Mouse (Mus musculus): ENCODE measurements around the gene Sv2a. TPM values are rescaled to one million over a fixed set of nuclear protein-coding genes. Genes with fewer than 3 reads are reported as not detected.
A peak's percentile ranks its signal among the peaks of the same experiment; 100 is the strongest.

Gene Sv2a
- polyA plus RNA-seq, 1 experiment from 2014 or later: 12.0 TPM

GRCm38 (mm10) chr3:96222774-96223173, 41.8 kb downstream of the Sv2a start:
- WGBS: 92% methylated on average over 4 of the region's 4 CpGs
- Histone ChIP-seq H3K27ac (replicated peaks in 1 of 2; ENCODE audit: control insufficient read depth in 1 of 2, insufficient read depth in 1 of 2, low read depth in 2 of 2, low read length in 2 of 2) (no peak overlapping the region), H3K9ac (ENCODE audit: low read length) (no peak overlapping the region), H3K4me1 (ENCODE audit: control insufficient read depth in 2 of 2, insufficient read depth in 2 of 2, low read length in 2 of 2) (peaks cover 9 to 30% of the 10 kb centered on the region in 2 experiments), H3K4me3 (ENCODE audit: control insufficient read depth in 1 of 2, insufficient read depth in 1 of 2, low read depth in 1 of 2, low read length in 2 of 2) (no peak overlapping the region), H3K36me3 (ENCODE audit: control insufficient read depth, insufficient read depth, low read length) (no peaks in the 10 kb centered on the region), H3K4me2 (ENCODE audit: low read length) (peak overlapping the region; percentile 76), H3K27me3 (ENCODE audit: control insufficient read depth, insufficient read depth, low read length) (no peaks in the 10 kb centered on the region), H3K9me3 (ENCODE audit: control insufficient read depth, low read length) (no peaks in the 10 kb centered on the region)
- ATAC-seq (ENCODE audit: insufficient number of reproducible peaks, insufficient read depth, low FRiP score, low read depth): no peak

DNA sequence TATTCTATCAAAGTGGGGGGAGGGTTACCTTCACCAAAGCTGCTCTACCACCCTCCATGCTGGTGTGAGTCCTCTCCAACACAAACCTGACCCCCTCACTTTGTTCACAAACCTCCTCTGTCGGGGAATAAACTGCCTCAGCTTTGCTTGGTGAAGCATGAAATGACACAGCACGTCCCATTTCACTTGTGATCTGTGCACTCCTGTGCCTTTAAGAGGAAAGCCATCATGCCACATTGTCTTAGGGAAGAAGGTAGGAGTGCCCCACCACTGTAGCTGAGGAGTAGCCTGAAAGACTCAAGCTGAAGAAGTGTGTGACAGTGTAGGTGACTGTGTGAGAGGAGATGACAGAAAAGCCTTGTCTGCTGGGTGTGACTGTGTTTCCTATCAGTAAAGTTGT, 44.5 kb downstream of the Sv2a start:
- H3K36me3 ChIP-seq (ENCODE audit: control insufficient read depth, insufficient read depth, low read length): no peaks in the 10 kb centered on the region
- no peak overlapping the region for H3K27ac ChIP-seq (replicated peaks in 1 of 2; ENCODE audit: control insufficient read depth in 1 of 2, insufficient read depth in 1 of 2, low read depth in 2 of 2, low read length in 2 of 2)
- peak overlapping the region; percentile 41; the same call in 1 of the 2 replicates for H3K9ac ChIP-seq (ENCODE audit: low read length)
- ATAC-seq (ENCODE audit: insufficient number of reproducible peaks, insufficient read depth, low FRiP score, low read depth): no peak
- no peaks in the 10 kb centered on the region for H3K9me3 ChIP-seq (ENCODE audit: control insufficient read depth, low read length)
- H3K4me3 ChIP-seq (ENCODE audit: control insufficient read depth in 1 of 2, insufficient read depth in 1 of 2, low read depth in 1 of 2, low read length in 2 of 2): no peak overlapping the region
- no peaks in the 10 kb centered on the region for H3K27me3 ChIP-seq (ENCODE audit: control insufficient read depth, insufficient read depth, low read length)
- 24% methylated on average over 2 of the region's 2 CpGs for WGBS
- no peak overlapping the region for H3K4me2 ChIP-seq (ENCODE audit: low read length)
- H3K4me1 ChIP-seq (ENCODE audit: control insufficient read depth in 2 of 2, insufficient read depth in 2 of 2, low read length in 2 of 2): peaks cover 9 to 24% of the 10 kb centered on the region in 2 experiments

DNA sequence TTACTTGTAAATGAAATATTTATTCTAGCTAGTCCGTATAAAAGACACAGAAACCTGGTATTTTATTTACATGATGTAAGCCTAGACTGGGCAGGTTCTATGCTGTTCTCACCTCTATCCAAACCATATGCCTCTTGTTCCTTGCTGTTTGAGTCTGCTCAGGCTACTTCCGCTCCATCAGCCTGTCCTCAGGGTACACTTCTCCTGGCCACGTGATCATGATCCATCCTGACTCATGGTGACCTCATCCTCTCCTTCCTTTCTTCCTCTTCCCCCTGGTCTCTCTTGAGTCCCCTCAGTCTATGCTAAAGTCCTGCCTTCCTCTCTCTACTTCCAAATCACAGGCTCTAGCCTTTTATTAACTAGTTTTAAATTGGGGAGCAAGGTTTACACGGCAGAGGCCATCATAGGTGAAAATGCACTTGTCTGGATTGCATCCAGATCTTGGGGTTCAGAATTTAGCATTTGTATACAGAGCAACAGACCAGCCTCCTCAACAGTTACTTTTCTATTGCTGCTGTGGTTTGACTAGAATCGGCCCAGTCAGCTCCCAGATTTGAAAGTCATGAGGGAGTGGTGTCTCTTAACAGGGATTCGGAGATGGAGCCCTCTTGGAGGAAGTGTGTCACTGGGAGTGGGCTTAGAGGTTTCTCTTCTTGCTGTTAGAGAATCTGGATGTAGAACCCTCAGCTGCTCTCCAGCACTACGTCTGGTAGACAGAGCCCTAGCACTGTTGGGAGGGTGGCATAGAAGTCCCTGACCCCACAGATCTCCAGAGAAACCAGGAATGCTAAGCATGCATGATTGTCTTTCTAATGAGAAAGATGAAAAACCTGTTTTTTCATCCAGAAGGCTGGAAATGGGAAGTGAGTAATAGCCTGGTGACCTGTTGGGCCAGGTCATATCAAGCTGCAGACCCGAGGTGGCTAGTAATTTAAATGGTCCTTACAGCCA, 46.0 kb downstream of the Sv2a start:
- Histone ChIP-seq H3K9me3 (ENCODE audit: control insufficient read depth, low read length) (no peaks in the 10 kb centered on the region), H3K27me3 (ENCODE audit: control insufficient read depth, insufficient read depth, low read length) (no peaks in the 10 kb centered on the region), H3K4me3 (ENCODE audit: control insufficient read depth in 1 of 2, insufficient read depth in 1 of 2, low read depth in 1 of 2, low read length in 2 of 2) (no peak overlapping the region), H3K27ac (replicated peaks in 1 of 2; ENCODE audit: control insufficient read depth in 1 of 2, insufficient read depth in 1 of 2, low read depth in 2 of 2, low read length in 2 of 2) (no peak overlapping the region), H3K9ac (ENCODE audit: low read length) (no peak overlapping the region), H3K4me2 (ENCODE audit: low read length) (no peak overlapping the region), H3K36me3 (ENCODE audit: control insufficient read depth, insufficient read depth, low read length) (no peaks in the 10 kb centered on the region), H3K4me1 (ENCODE audit: control insufficient read depth in 2 of 2, insufficient read depth in 2 of 2, low read length in 2 of 2) (peaks cover 4 to 17% of the 10 kb centered on the region in 2 experiments)
- 65% methylated on average over 8 of the region's 8 CpGs for WGBS
- no peak for ATAC-seq (ENCODE audit: insufficient number of reproducible peaks, insufficient read depth, low FRiP score, low read depth)

GRCm38 (mm10) chr3:96228828-96229227, 47.9 kb downstream of the Sv2a start:
- 0 out of 4 replicates have a peak, but pooled peaks cover 0 to 2% of the 10 kb centered on the region in 2 experiments for H3K4me1 ChIP-seq (ENCODE audit: control insufficient read depth in 2 of 2, insufficient read depth in 2 of 2, low read length in 2 of 2)
- no peak overlapping the region for H3K4me2 ChIP-seq (ENCODE audit: low read length)
- ATAC-seq (ENCODE audit: insufficient number of reproducible peaks, insufficient read depth, low FRiP score, low read depth): no peak
- H3K27me3 ChIP-seq (ENCODE audit: control insufficient read depth, insufficient read depth, low read length): no peaks in the 10 kb centered on the region
- no peaks in the 10 kb centered on the region for H3K9me3 ChIP-seq (ENCODE audit: control insufficient read depth, low read length)
- WGBS: 52% methylated on average over 2 of the region's 2 CpGs
- no peak overlapping the region for H3K4me3 ChIP-seq (ENCODE audit: control insufficient read depth in 1 of 2, insufficient read depth in 1 of 2, low read depth in 1 of 2, low read length in 2 of 2)
- no peaks in the 10 kb centered on the region for H3K36me3 ChIP-seq (ENCODE audit: control insufficient read depth, insufficient read depth, low read length)
- no peak overlapping the region for H3K9ac ChIP-seq (ENCODE audit: low read length)
- no peak overlapping the region for H3K27ac ChIP-seq (replicated peaks in 1 of 2; ENCODE audit: control insufficient read depth in 1 of 2, insufficient read depth in 1 of 2, low read depth in 2 of 2, low read length in 2 of 2)

GRCm38 (mm10) chr3:96230404-96230803, 49.5 kb downstream of the Sv2a start:
- Histone ChIP-seq H3K4me3 (ENCODE audit: control insufficient read depth in 1 of 2, insufficient read depth in 1 of 2, low read depth in 1 of 2, low read length in 2 of 2) (no peak overlapping the region), H3K4me2 (ENCODE audit: low read length) (no peak overlapping the region), H3K36me3 (ENCODE audit: control insufficient read depth, insufficient read depth, low read length) (no peaks in the 10 kb centered on the region), H3K9me3 (ENCODE audit: control insufficient read depth, low read length) (no peaks in the 10 kb centered on the region), H3K4me1 (ENCODE audit: control insufficient read depth in 2 of 2, insufficient read depth in 2 of 2, low read length in 2 of 2) (0 out of 4 replicates have a peak, but pooled peaks cover 0 to 2% of the 10 kb centered on the region in 2 experiments), H3K27ac (replicated peaks in 1 of 2; ENCODE audit: control insufficient read depth in 1 of 2, insufficient read depth in 1 of 2, low read depth in 2 of 2, low read length in 2 of 2) (no peak overlapping the region), H3K9ac (ENCODE audit: low read length) (no peak overlapping the region), H3K27me3 (ENCODE audit: control insufficient read depth, insufficient read depth, low read length) (no peaks in the 10 kb centered on the region)
- WGBS: 61% methylated on average over 2 of the region's 2 CpGs
- ATAC-seq (ENCODE audit: insufficient number of reproducible peaks, insufficient read depth, low FRiP score, low read depth): no peak

DNA sequence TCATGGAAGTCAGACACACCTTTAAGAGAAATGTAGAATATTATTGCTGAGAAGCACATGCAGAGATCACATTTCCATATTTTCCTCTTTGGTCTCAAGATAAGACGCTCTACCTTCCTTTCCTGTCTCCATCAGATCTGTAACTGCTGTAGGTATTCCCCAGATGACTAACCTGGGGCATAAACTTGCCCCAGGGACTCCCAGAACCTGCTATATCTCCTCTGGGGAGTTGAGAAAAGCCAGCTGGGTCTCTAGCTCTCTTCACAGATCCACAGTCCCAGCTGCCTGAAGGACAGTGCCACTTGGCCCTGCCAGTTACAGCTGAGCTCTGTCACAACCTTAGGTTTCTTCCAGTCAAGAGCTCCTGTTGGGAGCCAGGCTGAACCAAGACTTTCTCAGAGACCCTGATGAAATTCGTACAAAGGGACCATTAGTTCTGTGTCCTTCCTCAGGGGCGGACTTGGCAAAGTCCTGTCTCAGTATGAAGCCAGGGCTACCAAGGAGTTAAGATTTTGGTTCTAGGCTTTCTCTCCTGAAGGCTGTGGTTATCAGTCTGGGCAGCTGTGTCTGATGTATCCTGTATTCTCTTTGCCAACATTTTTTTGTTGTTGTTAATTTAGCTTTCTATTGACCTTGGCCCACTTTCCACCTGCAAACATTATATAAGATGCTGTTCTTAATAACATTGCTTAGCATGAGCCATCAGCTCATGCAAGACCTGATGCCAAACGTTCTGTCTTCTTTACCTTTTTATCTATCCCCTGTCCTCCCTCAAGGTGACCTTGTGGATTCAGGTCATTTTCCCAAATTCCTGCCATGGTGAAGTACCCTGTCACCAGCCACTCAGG, 50.2 kb downstream of the Sv2a start:
- Histone ChIP-seq H3K36me3 (ENCODE audit: control insufficient read depth, insufficient read depth, low read length) (no peaks in the 10 kb centered on the region), H3K9ac (ENCODE audit: low read length) (no peak overlapping the region), H3K4me1 (ENCODE audit: control insufficient read depth in 2 of 2, insufficient read depth in 2 of 2, low read length in 2 of 2) (no peaks in the 10 kb centered on the region), H3K4me2 (ENCODE audit: low read length) (no peak overlapping the region), H3K9me3 (ENCODE audit: control insufficient read depth, low read length) (no peaks in the 10 kb centered on the region), H3K4me3 (ENCODE audit: control insufficient read depth in 1 of 2, insufficient read depth in 1 of 2, low read depth in 1 of 2, low read length in 2 of 2) (no peak overlapping the region), H3K27me3 (ENCODE audit: control insufficient read depth, insufficient read depth, low read length) (no peaks in the 10 kb centered on the region), H3K27ac (replicated peaks in 1 of 2; ENCODE audit: control insufficient read depth in 1 of 2, insufficient read depth in 1 of 2, low read depth in 2 of 2, low read length in 2 of 2) (no peak overlapping the region)
- WGBS: 66% methylated on average over 4 of the region's 4 CpGs
- ATAC-seq (ENCODE audit: insufficient number of reproducible peaks, insufficient read depth, low FRiP score, low read depth): no peak

- ATAC-seq (ENCODE audit: insufficient number of reproducible peaks, insufficient read depth, low FRiP score, low read depth): no peak
- Histone ChIP-seq H3K27me3 (ENCODE audit: control insufficient read depth, insufficient read depth, low read length) (no peaks in the 10 kb centered on the region), H3K9me3 (ENCODE audit: control insufficient read depth, low read length) (no peaks in the 10 kb centered on the region), H3K4me1 (ENCODE audit: control insufficient read depth in 2 of 2, insufficient read depth in 2 of 2, low read length in 2 of 2) (peaks cover 0 to under 1% of the 10 kb centered on the region in 2 experiments; a peak in 2 of 4 replicates), H3K27ac (replicated peaks in 1 of 2; ENCODE audit: control insufficient read depth in 1 of 2, insufficient read depth in 1 of 2, low read depth in 2 of 2, low read length in 2 of 2) (no peak overlapping the region), H3K4me2 (ENCODE audit: low read length) (no peak overlapping the region), H3K9ac (ENCODE audit: low read length) (no peak overlapping the region), H3K36me3 (ENCODE audit: control insufficient read depth, insufficient read depth, low read length) (no peaks in the 10 kb centered on the region), H3K4me3 (ENCODE audit: control insufficient read depth in 1 of 2, insufficient read depth in 1 of 2, low read depth in 1 of 2, low read length in 2 of 2) (no peak overlapping the region)
- 33% methylated on average over 2 of the region's 2 CpGs for WGBS
Measured at GRCm38 (mm10) chr3:96231758-96232120, 50.8 kb downstream of the Sv2a start.

Data from heart, embryonic 14.5 days (tissue).